Mouse (Mus musculus): Measurements from ENCODE around the gene Prorsd1. TPM values are rescaled to one million over a fixed set of nuclear protein-coding genes. Genes with fewer than 3 reads are reported as not detected.

Gene Prorsd1
- 9.3 TPM for polyA plus RNA-seq (2012; fragmentation: generic; extraction: Trizol)
- long read RNA-seq, experiment 1, transcript Prorsd1-201 (2 exons, 918 nt): major isoform, 5 of 7 reads
- long read RNA-seq, experiment 1, partial matches to known transcripts: 0 of 7 reads
- long read RNA-seq, experiment 1, other reads (novel, unspliced or antisense): 0 of 7 reads
- long read RNA-seq, experiment 2, partial matches to known transcripts: 0 of 1 reads
- long read RNA-seq, experiment 2, other reads (novel, unspliced or antisense): 1 of 1 reads

GRCm38 (mm10) chr11:29514682-29515412 lies at the start of gene Prorsd1:
Prorsd1 (minus strand) TSS chr11:29515033.
- peak within 1 kb of the TSS; percentile 80 for H3ac ChIP-seq (ENCODE audit: control insufficient read depth, insufficient read length, low read depth)
- H3K79me3 ChIP-seq (ENCODE audit: low read depth): no peaks in the 10 kb centered on the region
- H3K36me3 ChIP-seq (ENCODE audit: control insufficient read depth, insufficient read depth): peaks cover 32% of the 10 kb centered on the region
- peak; percentile 80 for TF ChIP-seq USF1 (IDR thresholded peaks at IDR 0.05; ENCODE audit: low read depth)
- TF ChIP-seq FOSL1 (IDR thresholded peaks at IDR 0.05; ENCODE audit: insufficient read depth, low read length, poor library complexity, severe bottlenecking): no peak
- TF ChIP-seq MYOG (IDR thresholded peaks at IDR 0.05; ENCODE audit: control insufficient read depth, extremely low read depth, insufficient read length): no peak
- TF ChIP-seq MYOD1 (IDR thresholded peaks at IDR 0.05; ENCODE audit: control insufficient read depth, insufficient read length, low read depth): no peak
- no peak for TF ChIP-seq CEBPB (IDR thresholded peaks at IDR 0.05; ENCODE audit: low read depth)
- no peak for TF ChIP-seq CTCF (IDR thresholded peaks at IDR 0.05; ENCODE audit: control insufficient read depth, insufficient read depth, insufficient read length)
- TF ChIP-seq MAX (IDR thresholded peaks at IDR 0.05): peak; percentile 36
- peak within 1 kb of the TSS; percentile 41 for H3K4me3 ChIP-seq (ENCODE audit: insufficient read depth, poor library complexity, severe bottlenecking)
- peaks cover 10% of the 10 kb centered on the region for H3K79me2 ChIP-seq (ENCODE audit: control insufficient read depth, insufficient read depth)
- H3K27me3 ChIP-seq (ENCODE audit: control insufficient read depth, insufficient read depth, insufficient read length): no peaks in the 10 kb centered on the region

GRCm38 (mm10) chr11:29563406-29563805 lies 48.6 kb upstream of the Prorsd1 start:
- Histone ChIP-seq H3K36me3 (ENCODE audit: control insufficient read depth, insufficient read depth) (no peaks in the 10 kb centered on the region), H3K27me3 (ENCODE audit: control insufficient read depth, insufficient read depth, insufficient read length) (no peaks in the 10 kb centered on the region)

GRCm38 (mm10) chr11:29560990-29561389 lies 46.2 kb upstream of the Prorsd1 start:
- Histone ChIP-seq H3K79me2 (ENCODE audit: control insufficient read depth, insufficient read depth) (no peaks in the 10 kb centered on the region), H3K27me3 (ENCODE audit: control insufficient read depth, insufficient read depth, insufficient read length) (no peaks in the 10 kb centered on the region), H3ac (ENCODE audit: control insufficient read depth, insufficient read length, low read depth) (no peak overlapping the region), H3K4me3 (ENCODE audit: insufficient read depth, poor library complexity, severe bottlenecking) (no peak overlapping the region), H3K36me3 (ENCODE audit: control insufficient read depth, insufficient read depth) (no peaks in the 10 kb centered on the region), H3K79me3 (ENCODE audit: low read depth) (no peaks in the 10 kb centered on the region)
- TF ChIP-seq CTCF (IDR thresholded peaks at IDR 0.05; ENCODE audit: control insufficient read depth, insufficient read depth, insufficient read length) (no peak), CEBPB (IDR thresholded peaks at IDR 0.05; ENCODE audit: low read depth) (no peak), MYOG (IDR thresholded peaks at IDR 0.05; ENCODE audit: control insufficient read depth, extremely low read depth, insufficient read length) (no peak), USF1 (IDR thresholded peaks at IDR 0.05; ENCODE audit: low read depth) (no peak), MYOD1 (IDR thresholded peaks at IDR 0.05; ENCODE audit: control insufficient read depth, insufficient read length, low read depth) (no peak), MAX (IDR thresholded peaks at IDR 0.05) (no peak), FOSL1 (IDR thresholded peaks at IDR 0.05; ENCODE audit: insufficient read depth, low read length, poor library complexity, severe bottlenecking) (no peak)

More at GRCm38 (mm10) chr11:29563406-29563805, 48.6 kb upstream of the Prorsd1 start:
- no peak overlapping the region for H3ac ChIP-seq (ENCODE audit: control insufficient read depth, insufficient read length, low read depth)
- no peak overlapping the region for H3K4me3 ChIP-seq (ENCODE audit: insufficient read depth, poor library complexity, severe bottlenecking)
- H3K79me2 ChIP-seq (ENCODE audit: control insufficient read depth, insufficient read depth): no peaks in the 10 kb centered on the region
- no peaks in the 10 kb centered on the region for H3K79me3 ChIP-seq (ENCODE audit: low read depth)
- TF ChIP-seq MYOD1 (IDR thresholded peaks at IDR 0.05; ENCODE audit: control insufficient read depth, insufficient read length, low read depth) (no peak), MYOG (IDR thresholded peaks at IDR 0.05; ENCODE audit: control insufficient read depth, extremely low read depth, insufficient read length) (no peak), CTCF (IDR thresholded peaks at IDR 0.05; ENCODE audit: control insufficient read depth, insufficient read depth, insufficient read length) (no peak), CEBPB (IDR thresholded peaks at IDR 0.05; ENCODE audit: low read depth) (no peak), FOSL1 (IDR thresholded peaks at IDR 0.05; ENCODE audit: insufficient read depth, low read length, poor library complexity, severe bottlenecking) (no peak), MAX (IDR thresholded peaks at IDR 0.05) (no peak), USF1 (IDR thresholded peaks at IDR 0.05; ENCODE audit: low read depth) (no peak)

- Histone ChIP-seq H3K79me3 (ENCODE audit: low read depth) (no peaks in the 10 kb centered on the region), H3K27me3 (ENCODE audit: control insufficient read depth, insufficient read depth, insufficient read length) (no peaks in the 10 kb centered on the region), H3ac (ENCODE audit: control insufficient read depth, insufficient read length, low read depth) (no peak overlapping the region), H3K4me3 (ENCODE audit: insufficient read depth, poor library complexity, severe bottlenecking) (no peak overlapping the region), H3K79me2 (ENCODE audit: control insufficient read depth, insufficient read depth) (no peaks in the 10 kb centered on the region), H3K36me3 (ENCODE audit: control insufficient read depth, insufficient read depth) (no peaks in the 10 kb centered on the region)
- TF ChIP-seq FOSL1 (IDR thresholded peaks at IDR 0.05; ENCODE audit: insufficient read depth, low read length, poor library complexity, severe bottlenecking) (no peak), CTCF (IDR thresholded peaks at IDR 0.05; ENCODE audit: control insufficient read depth, insufficient read depth, insufficient read length) (no peak), CEBPB (IDR thresholded peaks at IDR 0.05; ENCODE audit: low read depth) (no peak), MAX (IDR thresholded peaks at IDR 0.05) (no peak), MYOG (IDR thresholded peaks at IDR 0.05; ENCODE audit: control insufficient read depth, extremely low read depth, insufficient read length) (no peak), USF1 (IDR thresholded peaks at IDR 0.05; ENCODE audit: low read depth) (no peak), MYOD1 (IDR thresholded peaks at IDR 0.05; ENCODE audit: control insufficient read depth, insufficient read length, low read depth) (no peak)
Observed at GRCm38 (mm10) chr11:29560452-29560851, 45.6 kb upstream of the Prorsd1 start.

GRCm38 (mm10) chr11:29549425-29549778 lies 34.6 kb upstream of the Prorsd1 start:
- Histone ChIP-seq H3K27me3 (ENCODE audit: control insufficient read depth, insufficient read depth, insufficient read length) (no peaks in the 10 kb centered on the region), H3K79me2 (ENCODE audit: control insufficient read depth, insufficient read depth) (peaks cover 24% of the 10 kb centered on the region), H3K79me3 (ENCODE audit: low read depth) (peaks cover 17% of the 10 kb centered on the region), H3K36me3 (ENCODE audit: control insufficient read depth, insufficient read depth) (peaks cover 30% of the 10 kb centered on the region), H3K4me3 (ENCODE audit: insufficient read depth, poor library complexity, severe bottlenecking) (no peak overlapping the region), H3ac (ENCODE audit: control insufficient read depth, insufficient read length, low read depth) (no peak overlapping the region)
- no peak for TF ChIP-seq USF1 (IDR thresholded peaks at IDR 0.05; ENCODE audit: low read depth)
- no peak for TF ChIP-seq CEBPB (IDR thresholded peaks at IDR 0.05; ENCODE audit: low read depth)
- TF ChIP-seq FOSL1 (IDR thresholded peaks at IDR 0.05; ENCODE audit: insufficient read depth, low read length, poor library complexity, severe bottlenecking): no peak
- no peak for TF ChIP-seq MYOG (IDR thresholded peaks at IDR 0.05; ENCODE audit: control insufficient read depth, extremely low read depth, insufficient read length)
- TF ChIP-seq MYOD1 (IDR thresholded peaks at IDR 0.05; ENCODE audit: control insufficient read depth, insufficient read length, low read depth): no peak
- no peak for TF ChIP-seq MAX (IDR thresholded peaks at IDR 0.05)
- TF ChIP-seq CTCF (IDR thresholded peaks at IDR 0.05; ENCODE audit: control insufficient read depth, insufficient read depth, insufficient read length): no peak

Data from C2C12 (cell line).